Mouse (Mus musculus) layer of hippocampus, adult 9-11 months (tissue): ENCODE results near the gene Scml4.

Source experiments
- DNase-seq: peaks from one replicate; pipeline ENCODE4 v3.0.0; 2022

Gene Scml4

GRCm38 (mm10) chr10:43002066-43002678, 142.0 kb downstream of the Scml4 start:
- no peak for DNase-seq

GRCm38 (mm10) chr10:43002721-43003465, 142.7 kb downstream of the Scml4 start:
- DNase-seq, result no peak

- DNase-seq, result no peak
Measured at GRCm38 (mm10) chr10:43003466-43003757, 143.2 kb downstream of the Scml4 start.

- DNase-seq, result no peak
Measured at GRCm38 (mm10) chr10:43004174-43004734, 144.1 kb downstream of the Scml4 start.

- no peak for DNase-seq
Measured at GRCm38 (mm10) chr10:43005031-43005430, 144.9 kb downstream of the Scml4 start.

- DNase-seq, result no peak
Measured at GRCm38 (mm10) chr10:43005677-43006076, 145.5 kb downstream of the Scml4 start.

GRCm38 (mm10) chr10:43006534-43006933, 146.4 kb downstream of the Scml4 start:
- DNase-seq, result no peak

- DNase-seq, result no peak
Measured at GRCm38 (mm10) chr10:43008116-43008515, 147.9 kb downstream of the Scml4 start.
